Mouse (Mus musculus) T-helper 1 cell (primary cell): ENCODE measurements at regions not wholly inside any gene's neighbourhood (a gene's known extent, or its start where the extent isn't known, plus 50 kb on each side); places are given as distances from the start of the nearest gene placed in this dataset.

ENCODE experiments used
- in situ Hi-C: fragments of 300-600 bp; cut with MboI, MseI; formaldehyde crosslinking; loops from one replicate; pipeline ENCODE4 v1.15.1; 2025; ENCODE audit warnings: high pct_unique_total_duplicates

GRCm38 (mm10) chr1:57269679-57270354 is 107.6 kb upstream of the 1700066M21Rik start:
- in situ Hi-C loops, result no loop called here

DNA sequence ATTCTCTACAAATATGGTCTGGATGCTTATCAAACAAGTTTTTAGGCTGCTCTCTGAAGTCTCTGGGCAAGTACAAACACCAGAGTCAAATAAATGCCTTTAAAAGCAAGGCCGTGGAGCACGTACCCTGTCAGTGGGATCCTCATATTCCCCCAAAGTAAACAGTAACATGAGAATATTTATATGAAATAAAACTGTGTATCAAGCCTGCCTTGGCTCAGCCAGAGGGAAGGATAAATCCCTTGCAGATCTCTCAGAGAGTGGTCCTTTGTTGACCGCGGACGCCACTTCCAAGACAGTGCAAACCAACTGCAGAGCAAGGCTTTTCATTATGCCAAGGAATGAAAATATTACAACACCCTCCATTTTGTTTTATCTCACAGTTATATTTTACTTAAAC is 104.8 kb upstream of the 1700066M21Rik start:
- in situ Hi-C loops, result no loop called here

- in situ Hi-C loops, result no loop called here
Observed at GRCm38 (mm10) chr1:57281549-57281948, 95.9 kb upstream of the 1700066M21Rik start.

DNA sequence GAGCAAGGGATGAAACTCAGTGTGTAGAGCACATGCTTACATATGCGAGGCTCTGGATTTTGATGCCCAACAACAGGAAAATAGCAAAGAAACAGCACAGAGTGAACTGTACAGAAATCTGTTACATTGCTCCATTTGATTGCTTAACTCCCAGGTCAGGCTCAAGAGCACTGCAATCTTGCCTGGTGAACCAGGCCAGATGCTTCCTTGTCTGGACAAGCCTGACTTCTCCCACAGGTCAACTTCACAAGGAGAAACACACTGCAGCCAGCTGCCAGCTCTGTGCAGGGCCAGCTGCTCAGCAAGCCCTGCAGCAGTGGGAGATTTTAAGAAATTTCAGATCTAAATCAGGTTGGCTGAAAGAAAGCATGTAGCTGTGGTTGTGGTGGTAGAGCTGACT is 81.2 kb upstream of the 1700066M21Rik start:
- in situ Hi-C loops, result no loop called here

DNA sequence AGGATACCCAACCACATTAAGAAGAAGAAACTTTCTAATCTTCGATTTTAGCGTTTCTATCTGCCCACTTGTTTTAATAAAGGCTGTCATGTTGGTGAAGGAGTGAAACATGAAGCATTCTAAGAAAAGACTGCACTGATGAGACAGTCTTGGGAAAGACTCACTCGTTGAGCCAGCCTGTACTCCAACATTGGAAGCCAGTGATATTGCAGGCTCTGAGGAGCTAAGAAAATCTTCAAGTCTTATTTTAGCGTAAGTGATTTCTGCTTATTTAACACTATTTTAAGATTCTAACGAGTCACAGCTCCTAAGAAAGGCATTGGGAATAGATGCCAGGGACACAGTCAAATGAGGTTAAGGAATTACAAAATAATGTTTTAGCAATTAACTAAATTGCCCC is 78.9 kb upstream of the 1700066M21Rik start:
- in situ Hi-C loops, result no loop called here

- in situ Hi-C loops, result no loop called here
Observed at GRCm38 (mm10) chr1:57301260-57301979, 76.0 kb upstream of the 1700066M21Rik start.

- in situ Hi-C loops, result no loop called here
Observed at GRCm38 (mm10) chr1:57301980-57302331, 75.5 kb upstream of the 1700066M21Rik start.

DNA sequence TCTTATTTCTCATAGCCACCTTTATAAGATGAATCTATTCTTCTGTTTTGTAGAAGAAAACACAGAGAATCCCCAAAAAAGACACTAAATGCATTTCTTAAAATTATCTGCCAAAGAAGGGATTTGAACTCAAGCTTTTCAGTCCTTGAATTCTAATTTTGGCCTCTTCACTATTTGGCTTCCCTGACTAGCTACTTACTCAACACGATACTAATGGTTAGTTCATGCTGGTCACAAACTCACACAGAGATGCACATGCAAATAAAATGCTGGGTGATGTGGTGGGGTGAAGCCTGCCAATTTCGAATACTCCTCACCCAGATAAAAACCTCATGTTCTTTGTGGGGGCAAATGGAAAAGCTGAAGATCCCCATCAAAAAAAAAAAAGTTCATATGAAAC is 72.7 kb upstream of the 1700066M21Rik start:
- in situ Hi-C loops, result no loop called here

DNA sequence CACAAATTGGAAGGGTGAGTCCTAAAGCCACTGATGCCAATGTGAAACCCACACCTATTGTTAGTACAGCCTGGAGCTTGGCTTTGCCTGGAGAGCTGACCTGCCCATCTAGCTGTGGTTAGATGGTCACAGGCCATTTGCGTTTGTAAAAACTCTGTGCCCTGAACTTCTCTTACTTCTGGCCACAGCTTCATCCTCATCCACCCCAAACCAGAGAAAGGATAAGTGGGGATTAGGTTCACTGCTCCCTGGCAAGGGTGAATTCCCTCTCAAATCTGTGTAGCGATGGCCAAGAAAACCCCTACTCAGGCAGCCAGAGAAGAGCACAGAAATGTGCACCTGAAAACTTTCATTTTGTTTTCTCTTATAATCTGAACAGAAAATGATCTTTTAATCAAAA is 54.9 kb upstream of the 1700066M21Rik start:
- in situ Hi-C loops, result no loop called here

DNA sequence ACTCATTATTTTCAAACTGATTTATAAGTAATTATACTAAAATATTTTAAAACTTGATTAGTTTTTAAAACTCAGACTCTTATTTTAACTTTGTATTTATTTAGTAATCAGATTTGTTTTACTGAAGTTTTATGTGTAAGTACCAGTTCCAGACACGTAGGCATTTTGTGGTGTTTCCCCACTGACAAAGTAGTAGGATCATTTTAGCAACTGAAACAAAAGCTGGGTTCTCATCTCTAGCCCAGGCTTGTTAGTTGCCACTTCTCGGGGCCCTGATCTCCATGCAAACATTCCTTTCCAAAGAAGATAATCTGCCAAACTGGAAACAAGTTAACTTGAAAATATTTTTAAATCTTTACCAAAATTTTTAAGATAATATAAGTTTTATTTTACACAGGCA is 54.3 kb upstream of the 1700066M21Rik start:
- in situ Hi-C loops, result no loop called here

- in situ Hi-C loops, result no loop called here
Observed at GRCm38 (mm10) chr1:57325585-57326165, 51.7 kb upstream of the 1700066M21Rik start.
